Mouse (Mus musculus): ENCODE measurements around the gene Gcn1l1.

Gene Gcn1l1

DNA sequence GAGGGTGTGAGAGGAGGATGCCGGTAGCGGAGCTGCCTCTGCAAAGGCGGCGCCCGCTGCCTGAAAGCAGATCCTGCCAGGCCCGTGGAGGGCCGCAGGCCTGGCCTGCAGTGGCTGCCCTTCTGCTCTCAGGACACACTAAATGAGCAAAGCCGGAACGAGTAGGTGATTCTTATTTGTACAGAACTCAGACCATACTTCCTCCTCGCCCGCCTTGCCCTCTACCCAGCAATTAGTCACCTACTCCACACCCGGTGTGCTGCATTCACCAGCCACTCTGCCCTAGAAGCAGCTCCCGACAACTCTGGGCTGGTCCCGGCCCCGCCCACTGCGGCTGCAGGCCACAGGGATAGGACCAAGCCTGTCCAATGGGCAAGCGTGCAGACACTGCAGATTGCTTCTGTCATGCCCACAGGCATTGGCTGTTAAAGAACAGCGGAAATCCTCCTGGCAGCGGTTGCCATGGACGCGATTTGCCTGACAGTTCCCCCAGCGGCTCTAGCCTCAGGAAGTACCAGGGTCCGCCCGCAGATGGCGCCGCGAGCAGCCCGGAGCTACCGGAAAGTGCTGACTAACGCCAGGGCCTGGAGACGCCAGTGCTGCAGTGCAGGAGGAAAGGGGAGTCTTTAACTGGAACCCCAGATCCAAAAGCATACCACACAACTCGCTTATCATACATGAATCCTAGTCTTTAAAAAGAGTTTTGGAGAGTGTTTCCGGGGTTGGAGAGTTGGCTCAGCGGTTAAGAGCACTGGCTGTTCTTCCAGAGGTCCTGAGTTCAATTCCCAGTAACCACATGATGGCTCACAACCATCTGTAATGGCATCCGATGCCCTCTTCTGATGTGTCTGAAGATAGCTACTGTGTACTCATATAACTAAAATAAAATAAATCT lies 87.9 kb downstream of the Gcn1l1 start:
- 1% methylated on average over 35 of the region's 35 CpGs for WGBS

DNA sequence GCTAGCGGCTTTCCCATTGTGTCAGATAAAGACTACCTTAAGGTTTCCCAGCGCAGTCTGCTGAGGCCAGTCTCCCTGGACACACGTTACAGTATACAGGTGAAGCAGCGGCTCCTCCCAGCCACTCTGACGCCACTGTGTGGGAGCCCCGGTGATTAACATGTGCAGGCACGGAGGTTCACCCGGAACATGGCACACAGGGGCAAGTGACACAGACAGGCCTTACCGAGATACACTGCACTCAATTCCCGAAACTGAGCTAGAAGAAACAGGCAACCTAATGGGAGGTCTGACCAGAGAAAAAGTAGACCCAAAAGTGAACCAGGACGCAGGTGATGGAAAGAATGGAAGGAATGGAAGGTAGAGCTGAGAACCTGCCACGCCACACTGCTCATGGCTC lies 88.7 kb downstream of the Gcn1l1 start:
- 90% methylated on average over 12 of the region's 12 CpGs for WGBS

DNA sequence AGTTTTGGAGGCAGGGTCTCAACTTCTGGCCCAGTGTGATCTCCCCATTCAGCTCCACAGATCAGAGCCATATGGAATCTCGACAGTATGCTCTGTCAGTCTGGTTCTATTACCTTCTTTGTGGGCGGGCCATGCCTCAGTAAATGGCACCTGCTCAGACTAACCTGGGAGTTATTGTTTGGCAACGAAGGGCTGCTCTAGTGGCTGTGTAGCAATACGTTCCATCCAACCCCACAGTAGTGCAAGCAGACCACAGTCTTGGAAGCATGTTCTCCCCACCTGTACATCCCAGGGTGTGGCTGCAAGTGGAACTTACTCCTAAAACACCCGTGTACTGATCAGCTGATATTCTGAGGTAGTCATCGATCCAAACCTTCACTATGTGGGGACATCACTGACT lies 91.6 kb downstream of the Gcn1l1 start:
- WGBS, result 65% methylated on average over 6 of the region's 6 CpGs

DNA sequence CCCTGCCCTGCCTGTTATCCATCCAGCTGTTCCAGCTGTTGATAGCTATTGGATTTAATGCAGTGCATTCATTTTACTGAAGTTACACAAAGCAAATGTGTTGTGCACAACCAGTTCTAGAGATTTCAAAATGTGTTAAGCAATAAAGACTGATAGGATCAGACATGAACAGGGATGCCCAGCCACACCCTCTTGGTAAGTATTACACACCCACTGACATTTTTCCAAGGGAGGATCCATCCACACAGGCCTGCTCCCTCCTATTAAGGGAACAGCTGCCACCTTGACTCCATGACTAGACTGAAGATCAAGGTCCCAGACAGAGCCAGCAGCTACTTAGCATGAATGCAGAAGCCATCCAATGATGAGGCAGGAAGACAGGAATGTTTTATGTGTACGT lies 92.2 kb downstream of the Gcn1l1 start:
- WGBS, result 76% methylated on average over 1 of the region's 1 CpGs

DNA sequence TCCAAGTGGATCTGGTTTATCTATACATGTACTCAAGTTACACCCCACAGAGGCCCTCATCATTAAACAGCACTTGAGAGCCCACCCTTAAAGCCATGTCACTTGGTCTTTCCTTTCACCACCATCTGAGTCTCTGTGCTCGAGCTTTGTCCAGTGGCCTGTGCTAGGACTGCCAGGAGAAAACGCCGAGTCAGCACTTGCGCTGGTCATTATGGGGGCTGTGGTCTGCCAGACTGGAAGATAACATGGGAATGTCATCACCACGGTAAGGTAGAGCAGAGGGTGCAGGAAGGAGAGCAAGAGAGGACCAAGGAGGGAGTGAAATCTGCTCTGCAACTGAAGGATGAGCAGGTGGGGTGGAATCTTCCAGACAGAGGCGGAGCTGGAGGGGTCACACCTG lies 93.3 kb downstream of the Gcn1l1 start:
- 89% methylated on average over 6 of the region's 6 CpGs for WGBS

DNA sequence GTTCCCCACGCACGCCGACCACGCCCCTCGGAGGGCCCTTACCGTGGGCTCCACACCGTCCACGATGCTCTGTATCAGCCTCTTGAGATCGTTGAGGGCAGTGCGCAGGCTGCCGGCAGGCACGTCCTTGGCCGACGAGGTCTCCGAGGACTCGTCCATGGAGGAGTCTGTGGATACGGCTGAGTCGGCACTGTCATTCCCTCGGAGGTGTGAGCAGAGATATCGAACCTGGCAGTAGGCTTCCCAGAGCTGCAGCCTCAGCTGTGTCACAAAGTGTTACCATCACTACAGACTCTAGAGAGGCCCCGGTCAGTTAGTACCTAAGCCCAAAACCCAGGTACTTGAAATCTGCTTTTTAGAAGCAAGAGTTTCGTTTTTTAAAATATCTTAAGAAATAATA lies 97.6 kb downstream of the Gcn1l1 start:
- WGBS, result 84% methylated on average over 22 of the region's 22 CpGs

DNA sequence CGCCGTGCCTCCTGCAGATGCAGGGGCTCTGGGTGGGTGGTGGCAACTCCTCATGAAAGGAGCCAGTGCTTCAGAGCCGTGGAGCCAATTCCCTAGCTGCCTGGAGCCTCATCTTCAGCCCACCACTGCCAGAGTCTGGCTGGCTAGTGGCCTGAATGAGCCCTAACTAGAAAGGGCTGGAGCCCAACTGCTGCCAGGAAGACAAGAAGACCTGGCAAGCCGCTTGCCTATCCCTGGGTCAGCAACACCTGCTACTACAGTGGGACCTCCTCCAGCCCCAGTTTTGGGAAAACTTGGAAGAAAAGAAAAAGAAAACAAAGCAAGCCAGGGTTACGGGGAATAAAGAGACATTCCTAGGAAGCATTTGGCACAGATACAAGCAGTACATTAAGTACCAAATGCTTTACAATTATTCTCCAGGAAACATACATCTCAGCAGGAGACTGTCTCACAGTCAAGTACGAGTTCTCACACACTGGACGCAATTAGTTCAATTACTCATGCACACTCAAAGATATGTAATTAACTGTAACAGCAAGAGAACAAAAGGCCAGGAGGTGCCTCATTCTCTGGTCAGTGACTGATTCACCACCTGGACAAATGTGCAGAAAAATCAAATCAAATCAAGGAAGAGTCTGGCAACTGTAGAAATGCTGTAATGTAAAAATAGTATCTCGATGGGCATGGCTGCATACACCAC lies 101.5 kb downstream of the Gcn1l1 start:
- WGBS, result 29% methylated on average over 8 of the region's 8 CpGs

DNA sequence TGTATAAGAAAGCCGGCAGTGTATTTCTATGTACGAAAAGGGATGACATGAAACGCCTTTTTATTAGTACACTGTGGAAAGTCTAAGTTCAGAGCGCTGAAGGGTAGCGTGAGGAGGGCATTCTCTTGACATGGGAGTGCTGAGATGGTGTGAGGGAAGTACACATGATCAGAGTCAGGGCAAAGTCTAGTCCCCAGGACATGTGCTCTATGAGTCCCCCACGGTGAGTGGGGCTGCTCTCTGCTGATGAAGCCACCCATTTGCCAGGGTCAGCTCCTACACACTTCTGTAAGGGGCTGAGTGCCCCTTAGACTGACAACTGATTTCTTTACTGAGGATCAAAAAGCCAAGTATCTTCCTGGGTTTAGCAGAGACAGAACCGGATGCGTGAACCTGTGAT lies 102.2 kb downstream of the Gcn1l1 start:
- WGBS, result 81% methylated on average over 8 of the region's 8 CpGs

DNA sequence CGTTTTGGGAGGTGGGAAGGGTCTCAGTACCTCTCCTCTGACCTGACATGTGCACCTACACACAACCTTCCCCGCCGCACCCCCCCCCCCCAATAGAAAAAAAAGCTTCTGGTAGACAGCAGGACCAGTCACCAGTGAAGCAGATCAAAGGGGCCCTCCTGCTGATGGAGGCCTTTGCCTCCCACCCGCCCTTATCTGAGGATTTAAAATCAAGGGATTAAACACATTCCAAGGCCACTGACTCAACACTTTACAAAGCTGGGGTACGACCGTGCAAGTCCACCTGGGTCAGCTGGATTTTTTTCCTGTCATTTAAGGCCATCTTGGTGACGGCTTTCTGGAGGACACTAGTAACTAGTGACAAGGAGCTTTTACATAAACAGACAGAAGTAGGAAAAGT lies 102.8 kb downstream of the Gcn1l1 start:
- WGBS, result 46% methylated on average over 7 of the region's 7 CpGs

DNA sequence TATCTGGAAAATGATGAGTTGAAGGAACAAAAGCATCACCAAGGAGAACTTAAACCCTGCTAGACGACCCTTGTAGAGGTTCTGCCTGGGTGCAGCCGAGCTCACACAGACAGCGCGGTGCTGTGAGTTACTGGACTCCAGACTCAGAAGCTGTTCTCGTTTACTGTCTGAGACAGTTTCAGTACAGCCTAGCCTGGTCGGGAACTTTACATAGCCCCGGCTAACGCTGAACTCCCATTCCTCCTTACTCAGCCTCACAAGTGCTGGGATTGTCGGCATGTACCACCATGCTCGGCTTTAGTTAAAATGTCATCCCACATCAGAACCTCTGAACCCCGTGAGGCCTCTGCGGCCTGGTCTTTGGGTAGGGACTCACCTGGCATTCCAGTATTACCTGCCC lies 103.9 kb downstream of the Gcn1l1 start:
- WGBS, result 91% methylated on average over 12 of the region's 12 CpGs

DNA sequence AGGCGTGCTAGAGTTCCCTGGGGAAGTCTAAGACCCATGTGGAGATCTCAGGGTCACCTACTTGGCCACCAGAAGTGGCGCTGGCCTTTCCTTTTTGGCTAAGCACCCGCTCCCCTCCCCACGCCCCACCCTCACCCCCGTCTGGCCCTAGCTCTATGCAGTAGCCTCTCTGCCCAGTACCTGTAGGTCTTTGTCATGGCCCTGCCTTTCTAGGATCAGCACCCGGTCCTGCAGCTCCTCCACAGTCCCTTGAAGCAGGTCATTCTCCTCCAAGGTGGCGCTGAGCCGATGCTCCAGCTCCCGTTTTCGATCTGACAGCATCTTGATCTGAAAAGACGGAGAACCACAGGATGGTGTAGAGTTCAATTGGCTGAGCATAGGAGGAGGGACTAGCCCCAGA lies 104.9 kb downstream of the Gcn1l1 start:
- WGBS, result 89% methylated on average over 11 of the region's 11 CpGs

DNA sequence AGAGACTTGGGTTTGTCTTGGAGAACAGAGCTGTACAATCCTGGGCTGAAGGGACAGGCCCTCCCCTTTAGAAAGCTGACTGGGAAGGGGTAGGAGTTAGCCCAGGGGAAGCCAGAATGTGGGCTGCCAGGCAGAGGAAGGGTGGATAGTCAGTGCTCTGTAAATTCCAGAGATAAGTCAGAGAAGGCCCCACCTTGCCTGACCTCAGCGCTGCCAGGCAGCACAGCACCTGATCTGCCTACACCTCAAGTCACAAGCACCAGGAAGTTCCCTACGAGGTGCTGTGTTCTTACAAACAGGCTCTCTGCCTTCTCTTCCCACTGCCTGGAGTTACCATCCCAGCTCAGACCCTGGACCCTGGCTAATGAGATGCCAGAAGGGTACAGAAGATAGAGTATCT lies 105.4 kb downstream of the Gcn1l1 start:
- WGBS, result 67% methylated on average over 2 of the region's 2 CpGs

DNA sequence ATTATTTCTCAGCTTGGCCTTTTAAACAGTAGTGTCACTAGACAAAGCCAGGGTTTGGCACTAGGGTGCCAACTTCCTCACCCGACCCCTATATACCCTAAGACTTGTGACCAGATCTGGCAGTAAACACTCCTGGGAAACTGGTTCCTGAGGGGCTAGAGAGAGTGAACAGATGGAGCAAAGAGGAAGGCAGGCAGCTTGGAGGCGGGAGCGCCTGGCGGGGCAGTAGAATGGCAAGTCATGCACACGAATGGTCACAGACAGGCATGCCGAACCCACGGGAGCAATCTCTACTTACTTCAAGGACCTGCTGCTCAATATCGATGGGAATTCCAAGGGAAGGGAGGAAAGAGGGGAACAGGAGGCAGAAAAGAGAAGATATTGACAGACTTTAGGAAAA lies 106.8 kb downstream of the Gcn1l1 start:
- 54% methylated on average over 8 of the region's 8 CpGs for WGBS

Data from cerebral cortex, adult 2 months (tissue).